Mouse (Mus musculus) colon, adult 2 months (tissue): ENCODE data around the gene Pnpla1. TPM values are rescaled to one million over a fixed set of nuclear protein-coding genes. Genes with fewer than 3 reads are reported as not detected.

Source experiments
- polyA plus RNA-seq: library from polyadenylated mRNA; depleted of rRNA; stranded (reverse); fragments of >200 nt; gene quantifications from 2 replicates; pipeline ENCODE4 v1.2.3, GENCODE M21; 2012; rRNA removed

The Pnpla1 gene
- polyA plus RNA-seq, result 1.2 and 2.4 TPM in 2 replicates

GRCm38 (mm10) chr17:28858205-28858604 lies at the start of gene Pnpla1:
Gene Pnpla1, plus strand, starts transcription at chr17:28858411.

GRCm38 (mm10) chr17:28915060-28915628 lies 56.9 kb downstream of the Pnpla1 start, which contains the start of gene 4930539E08Rik:
Gene 4930539E08Rik, minus strand, starts transcription at chr17:28915324.

Other genes with a start within 250 kb of the Pnpla1 start
- gene Srpk1, start 235.7 kb upstream of the Pnpla1 start, polyA plus RNA-seq, result 15.2 and 19.0 TPM in 2 replicates
- 0.38 and 0.73 TPM in 2 replicates for gene Slc26a8, start 168.2 kb upstream of the Pnpla1 start, polyA plus RNA-seq
- gene Mapk14, start 167.1 kb upstream of the Pnpla1 start, polyA plus RNA-seq, result 61.2 and 72.0 TPM in 2 replicates
- gene AC170998.1, start 132.3 kb upstream of the Pnpla1 start, polyA plus RNA-seq, result 0.66 TPM in 1 of 2 replicates, not detected in the other
- gene Mapk13, start 89.1 kb upstream of the Pnpla1 start, polyA plus RNA-seq, result 225 and 282 TPM in 2 replicates
- gene Brpf3, start 57.3 kb upstream of the Pnpla1 start, polyA plus RNA-seq, result 98.6 and 106 TPM in 2 replicates
- gene 4930539E08Rik, start 56.9 kb downstream of the Pnpla1 start, polyA plus RNA-seq, result 52.7 and 52.9 TPM in 2 replicates
- gene Pxt1, start 85.4 kb downstream of the Pnpla1 start, polyA plus RNA-seq, result 0.22 TPM in 1 of 2 replicates, not detected in the other
- gene Kctd20, start 93.5 kb downstream of the Pnpla1 start, polyA plus RNA-seq, result 36.3 and 37.8 TPM in 2 replicates
- 95.9 and 122 TPM in 2 replicates for gene Stk38, start 149.6 kb downstream of the Pnpla1 start, polyA plus RNA-seq
- 116 and 149 TPM in 2 replicates for gene Srsf3, start 174.2 kb downstream of the Pnpla1 start, polyA plus RNA-seq
- 192 and 201 TPM in 2 replicates for gene Cdkn1a, start 232.6 kb downstream of the Pnpla1 start, polyA plus RNA-seq